Mouse (Mus musculus): Measurements from ENCODE around the gene Zmynd8. TPM values are rescaled to one million over a fixed set of nuclear protein-coding genes. Genes with fewer than 3 reads are reported as not detected.

Zmynd8 gene
- polyA plus RNA-seq, 1 experiment = 85.5 TPM

GRCm38 (mm10) chr2:165832295-165832694, 66.5 kb downstream of the Zmynd8 start:
- peaks cover 1% of the 10 kb centered on the region; the same call in 1 of the 2 replicates for H3K4me1 ChIP-seq (ENCODE audit: control insufficient read depth, insufficient read depth, low read length)
- WGBS = 62% methylated on average over 9 of the region's 9 CpGs
- DNase-seq = no peak
- H3K4me3 ChIP-seq (replicated peaks; ENCODE audit: insufficient read depth, low read depth, low read length) = no peak overlapping the region
- no peak overlapping the region for H3K27ac ChIP-seq (ENCODE audit: insufficient read depth, low read length)
- no peaks in the 10 kb centered on the region for H3K27me3 ChIP-seq (ENCODE audit: control insufficient read depth, insufficient read depth, low read length)
- TF ChIP-seq POLR2A (IDR thresholded peaks at IDR 0.05; ENCODE audit: borderline replicate concordance, insufficient read depth, low read length) (no peak), CTCF (IDR thresholded peaks at IDR 0.05; ENCODE audit: borderline replicate concordance, insufficient read depth, low read depth, low read length) (no peak)

- no peak for TF ChIP-seq POLR2A (IDR thresholded peaks at IDR 0.05; ENCODE audit: borderline replicate concordance, insufficient read depth, low read length)
- no peak for TF ChIP-seq CTCF (IDR thresholded peaks at IDR 0.05; ENCODE audit: borderline replicate concordance, insufficient read depth, low read depth, low read length)
- H3K4me1 ChIP-seq (ENCODE audit: control insufficient read depth, insufficient read depth, low read length) = peaks cover 6% of the 10 kb centered on the region
- 85% methylated on average over 8 of the region's 8 CpGs for WGBS
- no peak overlapping the region for H3K4me3 ChIP-seq (replicated peaks; ENCODE audit: insufficient read depth, low read depth, low read length)
- no peak for DNase-seq
- no peaks in the 10 kb centered on the region for H3K27me3 ChIP-seq (ENCODE audit: control insufficient read depth, insufficient read depth, low read length)
- no peak overlapping the region for H3K27ac ChIP-seq (ENCODE audit: insufficient read depth, low read length)
Observed at GRCm38 (mm10) chr2:165831637-165832289, 67.1 kb downstream of the Zmynd8 start.

DNA sequence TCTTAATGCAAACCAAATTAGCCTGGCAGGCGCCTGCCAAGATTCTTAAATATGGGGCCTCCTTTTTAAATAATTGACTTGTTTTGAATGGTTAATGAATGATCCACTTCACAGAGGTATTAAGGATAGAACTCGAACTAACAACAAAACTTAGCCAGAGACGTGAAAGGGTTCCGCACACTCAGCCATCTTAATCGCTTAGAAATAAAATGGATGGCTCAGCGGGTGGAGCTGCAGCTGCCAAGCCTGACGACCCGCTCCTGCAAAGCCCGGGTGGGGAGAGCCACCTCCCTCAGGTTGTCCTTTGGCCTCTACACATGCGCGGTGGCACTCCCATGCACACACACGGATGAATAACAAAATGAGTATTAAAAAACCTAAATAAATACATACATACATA, 70.0 kb downstream of the Zmynd8 start:
- TF ChIP-seq POLR2A (IDR thresholded peaks at IDR 0.05; ENCODE audit: borderline replicate concordance, insufficient read depth, low read length) = no peak
- TF ChIP-seq CTCF (IDR thresholded peaks at IDR 0.05; ENCODE audit: borderline replicate concordance, insufficient read depth, low read depth, low read length) = no peak

GRCm38 (mm10) chr2:165825964-165826712, 72.7 kb downstream of the Zmynd8 start:
- 10% methylated on average over 10 of the region's 10 CpGs for WGBS

More for the DNA sequence above, 70.0 kb downstream of the Zmynd8 start:
- 45% methylated on average over 12 of the region's 12 CpGs for WGBS
- H3K4me1 ChIP-seq (ENCODE audit: control insufficient read depth, insufficient read depth, low read length) = peaks cover 30% of the 10 kb centered on the region
- no peak overlapping the region for H3K4me3 ChIP-seq (replicated peaks; ENCODE audit: insufficient read depth, low read depth, low read length)
- DNase-seq = no peak
- no peaks in the 10 kb centered on the region for H3K27me3 ChIP-seq (ENCODE audit: control insufficient read depth, insufficient read depth, low read length)
- H3K27ac ChIP-seq (ENCODE audit: insufficient read depth, low read length) = no peak overlapping the region

DNA sequence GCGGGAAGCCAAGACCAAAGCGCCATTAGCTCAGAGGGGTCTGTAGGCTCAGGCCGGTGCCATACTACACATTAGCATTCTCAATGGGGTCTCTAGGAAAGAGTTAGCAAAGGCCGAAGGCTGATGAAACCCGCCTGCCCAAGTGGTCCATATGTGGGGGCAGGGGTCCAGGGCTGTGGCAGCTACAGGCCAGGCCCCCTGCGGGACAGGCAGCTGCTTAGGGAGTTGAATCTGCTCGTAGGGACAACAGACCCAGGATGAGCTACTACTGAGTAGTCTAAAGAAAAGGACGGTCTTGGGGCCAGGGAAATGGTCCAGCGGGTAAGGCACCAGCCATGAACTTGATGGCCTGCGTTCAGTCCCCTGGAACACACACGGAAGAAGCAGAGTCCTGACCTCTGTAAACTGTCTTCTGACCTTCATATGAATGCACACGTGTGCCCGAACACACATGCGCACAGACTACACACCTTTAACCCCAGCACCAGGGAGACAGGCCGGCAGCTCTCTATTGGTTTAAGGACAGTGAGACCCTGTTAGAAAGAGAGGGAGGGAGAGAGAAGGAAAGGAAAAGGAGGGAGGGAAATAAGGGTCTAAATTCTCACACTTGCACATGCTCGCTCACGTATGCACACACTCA, 73.4 kb downstream of the Zmynd8 start:
- H3K4me1 ChIP-seq (ENCODE audit: control insufficient read depth, insufficient read depth, low read length) = peaks cover 43% of the 10 kb centered on the region
- H3K27ac ChIP-seq (ENCODE audit: insufficient read depth, low read length) = peak overlapping the region; percentile 97
- no peaks in the 10 kb centered on the region for H3K27me3 ChIP-seq (ENCODE audit: control insufficient read depth, insufficient read depth, low read length)
- no peak overlapping the region for H3K4me3 ChIP-seq (replicated peaks; ENCODE audit: insufficient read depth, low read depth, low read length)
- WGBS = 55% methylated on average over 17 of the region's 17 CpGs
- no peak for DNase-seq
- TF ChIP-seq POLR2A (IDR thresholded peaks at IDR 0.05; ENCODE audit: borderline replicate concordance, insufficient read depth, low read length) = no peak
- TF ChIP-seq CTCF (IDR thresholded peaks at IDR 0.05; ENCODE audit: borderline replicate concordance, insufficient read depth, low read depth, low read length) = no peak

More at GRCm38 (mm10) chr2:165825964-165826712, 72.7 kb downstream of the Zmynd8 start:
- peaks cover 36% of the 10 kb centered on the region for H3K4me1 ChIP-seq (ENCODE audit: control insufficient read depth, insufficient read depth, low read length)
- peak; percentile 93 to 94 for DNase-seq
- no peak overlapping the region for H3K4me3 ChIP-seq (replicated peaks; ENCODE audit: insufficient read depth, low read depth, low read length)
- no peaks in the 10 kb centered on the region for H3K27me3 ChIP-seq (ENCODE audit: control insufficient read depth, insufficient read depth, low read length)
- peak; percentile 95 for TF ChIP-seq CTCF (IDR thresholded peaks at IDR 0.05; ENCODE audit: borderline replicate concordance, insufficient read depth, low read depth, low read length)
- TF ChIP-seq POLR2A (IDR thresholded peaks at IDR 0.05; ENCODE audit: borderline replicate concordance, insufficient read depth, low read length) = no peak
- H3K27ac ChIP-seq (ENCODE audit: insufficient read depth, low read length) = peak overlapping the region; percentile 97

GRCm38 (mm10) chr2:165824826-165825225, 74.0 kb downstream of the Zmynd8 start:
- H3K27me3 ChIP-seq (ENCODE audit: control insufficient read depth, insufficient read depth, low read length) = no peaks in the 10 kb centered on the region
- peaks cover 49% of the 10 kb centered on the region for H3K4me1 ChIP-seq (ENCODE audit: control insufficient read depth, insufficient read depth, low read length)
- TF ChIP-seq CTCF (IDR thresholded peaks at IDR 0.05; ENCODE audit: borderline replicate concordance, insufficient read depth, low read depth, low read length) (no peak), POLR2A (IDR thresholded peaks at IDR 0.05; ENCODE audit: borderline replicate concordance, insufficient read depth, low read length) (no peak)
- WGBS = 64% methylated on average over 10 of the region's 10 CpGs
- no peak for DNase-seq
- no peak overlapping the region for H3K4me3 ChIP-seq (replicated peaks; ENCODE audit: insufficient read depth, low read depth, low read length)
- H3K27ac ChIP-seq (ENCODE audit: insufficient read depth, low read length) = peak overlapping the region; percentile 97

GRCm38 (mm10) chr2:165822478-165822877, 76.3 kb downstream of the Zmynd8 start:
- H3K4me3 ChIP-seq (replicated peaks; ENCODE audit: insufficient read depth, low read depth, low read length) = no peak overlapping the region
- no peak overlapping the region for H3K27ac ChIP-seq (ENCODE audit: insufficient read depth, low read length)
- TF ChIP-seq CTCF (IDR thresholded peaks at IDR 0.05; ENCODE audit: borderline replicate concordance, insufficient read depth, low read depth, low read length) (no peak), POLR2A (IDR thresholded peaks at IDR 0.05; ENCODE audit: borderline replicate concordance, insufficient read depth, low read length) (no peak)
- H3K27me3 ChIP-seq (ENCODE audit: control insufficient read depth, insufficient read depth, low read length) = no peaks in the 10 kb centered on the region
- peaks cover 51% of the 10 kb centered on the region for H3K4me1 ChIP-seq (ENCODE audit: control insufficient read depth, insufficient read depth, low read length)
- 88% methylated on average over 15 of the region's 15 CpGs for WGBS
- DNase-seq = no peak
